Mouse (Mus musculus) CH12.LX (cell line): ENCODE measurements around the gene Arhgef17. TPM values are rescaled to one million over a fixed set of nuclear protein-coding genes. Genes with fewer than 3 reads are reported as not detected.

Source experiments
- DNase-seq: peaks from one replicate; pipeline ENCODE4 v3.0.0-alpha.2; 2013; ENCODE audit errors: extremely low read depth
- H3K27ac ChIP-seq: 2 replicates; pipeline ENCODE4 v1.5.1; 2012; ENCODE audit warnings: low read depth, mild to moderate bottlenecking, control low read depth, moderate library complexity; ENCODE audit not compliant: insufficient read depth
- H3K27me3 ChIP-seq: replicated peaks from 2 replicates; pipeline ENCODE3; 2012; ENCODE audit warnings: inconsistent platforms
- H3K36me3 ChIP-seq, 2 experiments: replicated peaks in 1 of 2; 2 replicates each; pipeline versions ENCODE3 to v1.6.1; 2012; ENCODE audit warnings: inconsistent platforms in 1 of 2, low read length in 1 of 2, mild to moderate bottlenecking in 1 of 2, mixed read lengths in 1 of 2, moderate library complexity in 1 of 2; ENCODE audit not compliant: control insufficient read depth in 1 of 2, insufficient read depth in 1 of 2
- H3K4me1 ChIP-seq, 2 experiments: 2 replicates each; pipeline ENCODE4 v1.6.1; 2012; ENCODE audit warnings: inconsistent platforms in 1 of 2, moderate library complexity in 1 of 2; ENCODE audit not compliant: insufficient read depth in 2 of 2, control insufficient read depth in 1 of 2
- H3K4me2 ChIP-seq: 2 replicates; pipeline ENCODE4 v1.6.1; 2012; ENCODE audit warnings: low read depth, mild to moderate bottlenecking, control low read depth; ENCODE audit not compliant: poor library complexity, insufficient read depth, severe bottlenecking
- H3K4me3 ChIP-seq, 3 experiments: fragments of 150-350 bp in 1 of 3; sonication (generic) in 1 of 3; replicated peaks in 1 of 3; 2 replicates each; pipeline versions ENCODE3 to v1.5.1; 2011 to 2012; ENCODE audit warnings: low read depth in 2 of 3, low read length in 2 of 3, mild to moderate bottlenecking in 2 of 3, moderate library complexity in 2 of 3, control low read depth in 1 of 3, improper control_type of control experiment in 1 of 3, inconsistent platforms in 1 of 3, mixed read lengths in 1 of 3; ENCODE audit not compliant: poor library complexity in 1 of 3
- H3K79me2 ChIP-seq: replicated peaks from 2 replicates; pipeline ENCODE4 v1.6.1; 2012; ENCODE audit warnings: mild to moderate bottlenecking, moderate library complexity; ENCODE audit not compliant: control insufficient read depth, poor library complexity, insufficient read depth, severe bottlenecking; ENCODE audit errors: extremely low read depth
- H3K9ac ChIP-seq: 2 replicates; pipeline ENCODE4 v1.6.1; 2012; ENCODE audit warnings: low read depth, mild to moderate bottlenecking, control low read depth, moderate library complexity; ENCODE audit not compliant: insufficient read depth
- H3K9me3 ChIP-seq: replicated peaks from 2 replicates; pipeline ENCODE3; 2012; ENCODE audit warnings: low read length, inconsistent platforms, mixed read lengths
- BHLHE40 ChIP-seq: IDR thresholded peaks from 2 replicates; pipeline ENCODE4 v1.6.1; 2011; ENCODE audit warnings: mild to moderate bottlenecking, low read depth, low read length, improper control_type of control experiment
- CHD1 ChIP-seq: IDR thresholded peaks from 2 replicates; pipeline ENCODE4 v1.6.1; 2012; ENCODE audit warnings: low read depth, low read length, improper control_type of control experiment, inconsistent platforms
- CHD2 ChIP-seq: IDR thresholded peaks from 2 replicates; pipeline ENCODE4 v1.6.1; 2011; ENCODE audit warnings: low read length, improper control_type of control experiment
- CTCF ChIP-seq, 2 experiments: IDR thresholded peaks in 1 of 2; conservative IDR thresholded peaks in 1 of 2; 2 replicates each; pipeline ENCODE4 v1.5.1; 2011 to 2012; ENCODE audit warnings: low read depth in 2 of 2, low read length in 2 of 2, improper control_type of control experiment in 1 of 2, inconsistent platforms in 1 of 2, mild to moderate bottlenecking in 1 of 2, moderate library complexity in 1 of 2
- E2F4 ChIP-seq: IDR thresholded peaks from 2 replicates; pipeline ENCODE4 v1.6.1; 2011; ENCODE audit warnings: low read depth, low read length, improper control_type of control experiment; ENCODE audit not compliant: insufficient replicate concordance
- ELF1 ChIP-seq: IDR thresholded peaks from 2 replicates; pipeline ENCODE4 v1.6.1; 2014; ENCODE audit warnings: low read depth, mild to moderate bottlenecking, inconsistent platforms, low read length, improper control_type of control experiment
- EP300 ChIP-seq: IDR thresholded peaks from 2 replicates; pipeline ENCODE4 v1.6.1; 2011; ENCODE audit warnings: low read length, improper control_type of control experiment
- ETS1 ChIP-seq: conservative IDR thresholded peaks from 2 replicates; pipeline ENCODE4 v1.6.1; 2012; ENCODE audit warnings: low read depth, mild to moderate bottlenecking, inconsistent platforms, low read length, improper control_type of control experiment, moderate library complexity
- GABPA ChIP-seq: IDR thresholded peaks from 2 replicates; pipeline ENCODE4 v1.6.1; 2012; ENCODE audit warnings: low read depth, low read length, improper control_type of control experiment, inconsistent platforms; ENCODE audit not compliant: insufficient replicate concordance
- HCFC1 ChIP-seq: IDR thresholded peaks from 2 replicates; pipeline ENCODE4 v1.6.1; 2012; ENCODE audit warnings: low read depth, mild to moderate bottlenecking, inconsistent platforms, low read length, improper control_type of control experiment
- IRF4 ChIP-seq: IDR thresholded peaks from 2 replicates; pipeline ENCODE4 v1.6.1; 2014; ENCODE audit warnings: low read depth, mild to moderate bottlenecking, inconsistent platforms, low read length, improper control_type of control experiment
- JUN ChIP-seq: IDR thresholded peaks from 2 replicates; pipeline ENCODE4 v1.6.1; 2011; ENCODE audit warnings: low read depth, mild to moderate bottlenecking, low read length, improper control_type of control experiment, moderate library complexity; ENCODE audit not compliant: insufficient read depth
- JUND ChIP-seq: conservative IDR thresholded peaks from 2 replicates; pipeline ENCODE4 v1.6.1; 2011; ENCODE audit warnings: low read depth, low read length, improper control_type of control experiment
- KAT2A ChIP-seq: IDR thresholded peaks from 2 replicates; pipeline ENCODE4 v1.6.1; 2012; ENCODE audit warnings: low read length, improper control_type of control experiment, inconsistent platforms; ENCODE audit not compliant: insufficient replicate concordance
- MAFK ChIP-seq: IDR thresholded peaks from 2 replicates; pipeline ENCODE4 v1.6.1; 2011; ENCODE audit warnings: low read length, improper control_type of control experiment; ENCODE audit not compliant: insufficient replicate concordance
- MAX ChIP-seq: IDR thresholded peaks from 2 replicates; pipeline ENCODE4 v1.6.1; 2011; ENCODE audit warnings: low read length, improper control_type of control experiment
- MAZ ChIP-seq: IDR thresholded peaks from 2 replicates; pipeline ENCODE4 v1.6.1; 2012; ENCODE audit warnings: low read depth, mild to moderate bottlenecking, inconsistent platforms, low read length, improper control_type of control experiment, moderate library complexity
- MEF2A ChIP-seq: IDR thresholded peaks from 2 replicates; pipeline ENCODE4 v1.6.1; 2014; ENCODE audit warnings: low read depth, mild to moderate bottlenecking, inconsistent platforms, low read length, improper control_type of control experiment, borderline replicate concordance
- MXI1 ChIP-seq: IDR thresholded peaks from 2 replicates; pipeline ENCODE4 v1.6.1; 2011; ENCODE audit warnings: mild to moderate bottlenecking, low read depth, low read length, improper control_type of control experiment
- MYC ChIP-seq: IDR thresholded peaks from 2 replicates; pipeline ENCODE4 v1.6.1; 2011; ENCODE audit warnings: low read depth, mild to moderate bottlenecking, improper control_type of control experiment, low read length
- NELFE ChIP-seq: IDR thresholded peaks from 2 replicates; pipeline ENCODE4 v1.6.1; 2011; ENCODE audit warnings: low read depth, low read length, improper control_type of control experiment
- NRF1 ChIP-seq: IDR thresholded peaks from 2 replicates; pipeline ENCODE4 v1.6.1; 2014; ENCODE audit warnings: low read depth, mild to moderate bottlenecking, inconsistent platforms, low read length, improper control_type of control experiment, moderate library complexity
- PAX5 ChIP-seq: IDR thresholded peaks from 2 replicates; pipeline ENCODE4 v1.6.1; 2012; ENCODE audit warnings: low read length, inconsistent platforms, mixed read lengths
- POLR2A ChIP-seq: IDR thresholded peaks from 2 replicates; pipeline ENCODE4 v1.6.1; 2011; ENCODE audit warnings: low read depth, mild to moderate bottlenecking, improper control_type of control experiment, low read length
- POLR2AphosphoS2 ChIP-seq: IDR thresholded peaks from 2 replicates; pipeline ENCODE4 v1.6.1; 2011; ENCODE audit warnings: low read depth, low read length, improper control_type of control experiment
- RAD21 ChIP-seq: IDR thresholded peaks from 2 replicates; pipeline ENCODE4 v1.6.1; 2011; ENCODE audit warnings: low read depth, mild to moderate bottlenecking, low read length, improper control_type of control experiment, moderate library complexity
- RCOR1 ChIP-seq: conservative IDR thresholded peaks from 2 replicates; pipeline ENCODE4 v1.6.1; 2012; ENCODE audit warnings: low read depth, mild to moderate bottlenecking, inconsistent platforms, low read length, improper control_type of control experiment
- SIN3A ChIP-seq: IDR thresholded peaks from 2 replicates; pipeline ENCODE4 v1.6.1; 2012; ENCODE audit warnings: low read length, improper control_type of control experiment, inconsistent platforms
- SMC3 ChIP-seq: IDR thresholded peaks from 2 replicates; pipeline ENCODE4 v1.6.1; 2011; ENCODE audit warnings: low read depth, low read length, improper control_type of control experiment
- TBP ChIP-seq: conservative IDR thresholded peaks from 2 replicates; pipeline ENCODE4 v1.6.1; 2011; ENCODE audit warnings: low read depth, low read length, improper control_type of control experiment
- TCF12 ChIP-seq: IDR thresholded peaks from 2 replicates; pipeline ENCODE4 v1.6.1; 2014; ENCODE audit warnings: low read depth, mild to moderate bottlenecking, inconsistent platforms, low read length, improper control_type of control experiment
- UBTF ChIP-seq: IDR thresholded peaks from 2 replicates; pipeline ENCODE4 v1.6.1; 2012; ENCODE audit warnings: low read depth, mild to moderate bottlenecking, inconsistent platforms, low read length, improper control_type of control experiment, moderate library complexity
- USF1 ChIP-seq: IDR thresholded peaks from 2 replicates; pipeline ENCODE4 v1.6.1; 2014; ENCODE audit warnings: low read depth, mild to moderate bottlenecking, inconsistent platforms, low read length, improper control_type of control experiment
- USF2 ChIP-seq: conservative IDR thresholded peaks from 2 replicates; pipeline ENCODE4 v1.6.1; 2011; ENCODE audit warnings: low read depth, low read length, improper control_type of control experiment
- ZC3H11A ChIP-seq: IDR thresholded peaks from 2 replicates; pipeline ENCODE4 v1.6.1; 2012; ENCODE audit warnings: low read depth, mild to moderate bottlenecking, inconsistent platforms, low read length, improper control_type of control experiment
- ZKSCAN1 ChIP-seq: IDR thresholded peaks from 2 replicates; pipeline ENCODE4 v1.6.1; 2012; ENCODE audit warnings: low read depth, inconsistent platforms, low read length, improper control_type of control experiment, borderline replicate concordance
- ZMIZ1 ChIP-seq: IDR thresholded peaks from 2 replicates; pipeline ENCODE4 v1.6.1; 2012; ENCODE audit warnings: low read depth, mild to moderate bottlenecking, inconsistent platforms, low read length, improper control_type of control experiment
- ZNF384 ChIP-seq: IDR thresholded peaks from 2 replicates; pipeline ENCODE4 v1.6.1; 2012; ENCODE audit warnings: low read depth, low read length, improper control_type of control experiment, inconsistent platforms
- dilution Hi-C: fragments of 300-500 bp; cut with MboI; formaldehyde crosslinking; loops from 2 replicates; pipeline ENCODE4 v1.14.3; 2020; ENCODE audit warnings: low sequenced_read_pairs; ENCODE audit not compliant: extremely low pct_unique_long_range_greater_than_20kb, extremely low pct_ligation_motif_present
- in situ Hi-C: fragments of 300-500 bp; cut with MboI; formaldehyde crosslinking; loops from 3 replicates; pipeline ENCODE4 v1.14.3; 2019; ENCODE audit warnings: low sequenced_read_pairs, low pct_ligation_motif_present, low pct_unique_long_range_greater_than_20kb, mixed read lengths
- polyA plus RNA-seq: library from polyadenylated mRNA; unstranded; fragments of >175 nt; gene quantifications from 2 replicates; pipeline ENCODE4 v1.2.1, GENCODE M21; 2012; ENCODE audit warnings: low read depth; ENCODE audit not compliant: insufficient read length
- total RNA-seq, 2 experiments: library from RNA; depleted of rRNA; stranded (reverse); fragments of 300-350 nt in 1 of 2; fragments of >200 nt in 1 of 2; gene quantifications; 2 replicates each; pipeline ENCODE4 v1.2.3; 2012 to 2014

Arhgef17 gene
- total and polyA plus RNA-seq, 3 experiments = 2.3 to 6.7 (median 5.6) TPM

GRCm38 (mm10) chr7:100862828-100863638 lies 68.9 kb downstream of the Arhgef17 start, which contains the start of gene Relt:
Relt (minus strand) TSS chr7:100863446.
- H3K27me3 ChIP-seq = no peaks in the 10 kb centered on the region
- H3K4me2 ChIP-seq = peak within 1 kb of the TSS; percentile 39
- in situ Hi-C loops = no loop called here
- peak within 1 kb of the TSS; percentile 85 to 95 (median 86) for H3K4me3 ChIP-seq
- peaks cover 0 to 29% of the 10 kb centered on the region in 2 experiments for H3K36me3 ChIP-seq
- peaks cover 41% of the 10 kb centered on the region for H3K79me2 ChIP-seq
- peak within 1 kb of the TSS; percentile 79 for H3K9ac ChIP-seq
- DNase-seq = peak; percentile 97
- H3K27ac ChIP-seq = peak within 1 kb of the TSS; percentile 72
- no peaks in the 10 kb centered on the region for H3K9me3 ChIP-seq
- TF ChIP-seq KAT2A (no peak), HCFC1 (no peak; the same call in 1 of the 2 replicates), MYC (no peak), JUND (no peak), JUN (no peak), USF2 (no peak), RCOR1 (no peak), CHD2 (no peak), ELF1 (no peak), POLR2A (peak; percentile 99), ETS1 (0 out of 2 replicates have a peak, but pooled peaks have one; percentile 19), ZNF384 (no peak), CHD1 (no peak), GABPA (no peak), MXI1 (peak; percentile 65), MAX (0 out of 2 replicates have a peak, but pooled peaks have one; percentile 22), PAX5 (no peak), RAD21 (peak; percentile 66), UBTF (peak; percentile 83), TBP (peak; percentile 65; the same call in 1 of the 2 replicates), E2F4 (0 out of 2 replicates have a peak, but pooled peaks have one; percentile 83), ZKSCAN1 (no peak), MAZ (peak; percentile 69; the same call in 1 of the 2 replicates), NELFE (peak; percentile 97), MAFK (no peak), MEF2A (peak; percentile 40; the same call in 1 of the 2 replicates), SMC3 (peak; percentile 75), USF1 (no peak), SIN3A (peak; percentile 43; the same call in 1 of the 2 replicates), ZMIZ1 (peak; percentile 97), IRF4 (peak; percentile 39; the same call in 1 of the 2 replicates), TCF12 (peak; percentile 79), EP300 (no peak), BHLHE40 (peak; percentile 71), CTCF (conservative IDR thresholded peaks at IDR 0.05 in 1 of 2, IDR thresholded peaks at IDR 0.05 in 1 of 2; ENCODE audit: low read depth in 2 of 2, low read length in 2 of 2) (peak in 1 of 2 experiments; percentile 79; a peak in 3 of 4 replicates), ZC3H11A (peak; percentile 27; the same call in 1 of the 2 replicates), NRF1 (peak; percentile 67), POLR2AphosphoS2 (peak; percentile 51; the same call in 1 of the 2 replicates)
- TF ChIP-seq, all 38 proteins: peak for 21
- H3K4me1 ChIP-seq = peaks cover 40 to 54% of the 10 kb centered on the region in 2 experiments
- dilution Hi-C loops = no loop called here
